Mouse (Mus musculus) mature B cell (primary cell): ENCODE measurements around the gene Acy3.
"Not testable (repeated sequence)": the region's sequence is repeated elsewhere in the genome, so short reads cannot be mapped to it uniquely, and the experiment has no call there.

Experiments used
- in situ Hi-C: fragments of 300-500 bp; cut with MboI; formaldehyde crosslinking; loops from 2 replicates; pipeline ENCODE4 v1.14.3; 2019

Acy3 gene

GRCm38 (mm10) chr19:4003112-4003511 lies 16.7 kb downstream of the Acy3 start, which contains the start of gene Doc2g:
Doc2g (plus strand) TSS chr19:4003313.
- in situ Hi-C loops: no loop called here

- in situ Hi-C loops: no loop called here
Observed at GRCm38 (mm10) chr19:4003641-4004040, 17.3 kb downstream of the Acy3 start.

GRCm38 (mm10) chr19:4004331-4004730 lies 18.0 kb downstream of the Acy3 start:
- in situ Hi-C loops: no loop called here

GRCm38 (mm10) chr19:4005091-4005490 lies 18.7 kb downstream of the Acy3 start:
- in situ Hi-C loops: no loop called here

- in situ Hi-C loops: no loop called here
Observed at GRCm38 (mm10) chr19:4005971-4006370, 19.6 kb downstream of the Acy3 start.

GRCm38 (mm10) chr19:4011086-4011485 lies 24.7 kb downstream of the Acy3 start:
- in situ Hi-C loops: no loop called here

GRCm38 (mm10) chr19:4012432-4013022 lies 26.2 kb downstream of the Acy3 start, which contains the start of gene Ndufv1:
Ndufv1 (minus strand) TSS chr19:4012806.
- in situ Hi-C loops: no loop called here

GRCm38 (mm10) chr19:4013066-4013465 lies 26.7 kb downstream of the Acy3 start:
- in situ Hi-C loops: no loop called here

- in situ Hi-C loops: no loop called here
Observed at GRCm38 (mm10) chr19:4014802-4015201, 28.4 kb downstream of the Acy3 start.

- in situ Hi-C loops: no loop called here
Observed at GRCm38 (mm10) chr19:4015635-4016034, 29.3 kb downstream of the Acy3 start.

- in situ Hi-C loops: no loop called here
Observed at GRCm38 (mm10) chr19:4017921-4018587, 31.7 kb downstream of the Acy3 start.

- in situ Hi-C loops: no loop called here
Observed at GRCm38 (mm10) chr19:4018743-4019583, 32.6 kb downstream of the Acy3 start.

- in situ Hi-C loops: no loop called here
Observed at GRCm38 (mm10) chr19:4023185-4023584, 36.8 kb downstream of the Acy3 start.

- in situ Hi-C loops: no loop called here
Observed at GRCm38 (mm10) chr19:4027576-4027975, 41.2 kb downstream of the Acy3 start.

GRCm38 (mm10) chr19:4032668-4033067 lies 46.3 kb downstream of the Acy3 start:
- in situ Hi-C loops: no loop called here

GRCm38 (mm10) chr19:4033298-4033697 lies 46.9 kb downstream of the Acy3 start:
- in situ Hi-C loops: no loop called here

GRCm38 (mm10) chr19:4033742-4034141 lies 47.4 kb downstream of the Acy3 start:
- in situ Hi-C loops: no loop called here

- in situ Hi-C loops: no loop called here
Observed at GRCm38 (mm10) chr19:4036327-4037045, 50.1 kb downstream of the Acy3 start.

- in situ Hi-C loops: not testable (repeated sequence)
Observed at GRCm38 (mm10) chr19:4037154-4037787, 50.9 kb downstream of the Acy3 start.

- in situ Hi-C loops: no loop called here
Observed at GRCm38 (mm10) chr19:4037788-4038232, 51.4 kb downstream of the Acy3 start, which contains the start of gene Gstp1. Gstp1 (minus strand) TSS chr19:4037985.
